Mouse (Mus musculus) lung, embryonic 14.5 days (tissue): ENCODE data around the gene Ell3. TPM values are rescaled to one million over a fixed set of nuclear protein-coding genes. Genes with fewer than 3 reads are reported as not detected.

Experiments used
- ATAC-seq: fragments of 200-750 bp; cut with Nextera tagmentation; 2 replicates; pipeline ENCODE4 v1.8.0; 2017; ENCODE audit warnings: mild to moderate bottlenecking, moderate TSS enrichment, moderate library complexity; ENCODE audit not compliant: insufficient read depth
- DNase-seq: peaks from one replicate; pipeline ENCODE4 v3.0.0-alpha.2; 2015
- H3K27ac ChIP-seq: fragments of 300-500 bp; sonication (generic); 2 replicates; pipeline ENCODE4 v1.5.1; 2014; ENCODE audit warnings: low read depth, mild to moderate bottlenecking, moderate library complexity
- H3K27me3 ChIP-seq: fragments of 300-500 bp; sonication (generic); 2 replicates; pipeline ENCODE4 v1.6.1; 2014; ENCODE audit warnings: low read length, control low read depth; ENCODE audit not compliant: insufficient read depth
- H3K36me3 ChIP-seq: fragments of 300-500 bp; sonication (generic); 2 replicates; pipeline ENCODE4 v1.6.1; 2014; ENCODE audit warnings: control low read depth; ENCODE audit not compliant: insufficient read depth
- H3K4me1 ChIP-seq: fragments of 300-500 bp; sonication (generic); 2 replicates; pipeline ENCODE4 v1.6.1; 2014; ENCODE audit warnings: antibody characterized with exemption, control low read depth; ENCODE audit not compliant: insufficient read depth
- H3K4me2 ChIP-seq: fragments of 300-500 bp; sonication (generic); 2 replicates; pipeline ENCODE4 v1.6.1; 2014; ENCODE audit warnings: mild to moderate bottlenecking
- H3K4me3 ChIP-seq: fragments of 300-500 bp; sonication (generic); 2 replicates; pipeline ENCODE4 v1.5.1; 2014; ENCODE audit warnings: low read depth, low read length
- H3K9ac ChIP-seq: fragments of 300-500 bp; sonication (generic); 2 replicates; pipeline ENCODE4 v1.6.1; 2014
- H3K9me3 ChIP-seq: fragments of 300-500 bp; sonication (generic); 2 replicates; pipeline ENCODE4 v1.6.1; 2016; ENCODE audit warnings: low read depth, low read length, control low read depth
- CTCF ChIP-seq: IDR thresholded peaks from 2 replicates; pipeline ENCODE4 v1.5.1; 2016; ENCODE audit warnings: antibody characterized with exemption, low read depth
- WGBS: fragments of 180-500 bp; shearing (Covaris S2); extraction: QIAGEN DNeasy Blood & Tissue Kit; methylation state at CpG from one replicate; pipeline ENCODE4 v1.1.7; 2014; 5-methylcytosine and 5-hydroxymethylcytosine counted together
- polyA plus RNA-seq: library from polyadenylated mRNA; unstranded; fragments of >200 nt; fragmentation: Nextera tagmentation; extraction: Ambion mirVana; gene quantifications from 2 replicates; pipeline ENCODE4 v1.2.1, GENCODE M21; 2014

Ell3 gene
- polyA plus RNA-seq, 1 experiment from 2014 or later: 10.4 TPM

- ATAC-seq (no peak), DNase-seq (no peak)
- peak overlapping the region; percentile 78 for H3K4me2 ChIP-seq
- H3K4me3 ChIP-seq: peak overlapping the region; percentile 99
- no peaks in the 10 kb centered on the region for H3K27me3 ChIP-seq
- H3K9ac ChIP-seq: peak overlapping the region; percentile 100
- H3K36me3 ChIP-seq: peaks cover 40% of the 10 kb centered on the region
- no peaks in the 10 kb centered on the region for H3K9me3 ChIP-seq
- H3K4me1 ChIP-seq: peaks cover 4% of the 10 kb centered on the region; the same call in 1 of the 2 replicates
- H3K27ac ChIP-seq: no peak overlapping the region
- 70% methylated on average over 3 of the region's 3 CpGs for WGBS
- no peak for TF ChIP-seq CTCF
These were observed 28.5 kb downstream of the Ell3 start for GRCm38 (mm10) chr2:121415591-121415990.

- Histone ChIP-seq H3K9me3 (no peaks in the 10 kb centered on the region), H3K4me1 (peaks cover 4% of the 10 kb centered on the region; the same call in 1 of the 2 replicates), H3K4me3 (peak overlapping the region; percentile 99), H3K27me3 (no peaks in the 10 kb centered on the region), H3K4me2 (peak overlapping the region; percentile 78), H3K36me3 (peaks cover 38% of the 10 kb centered on the region), H3K9ac (peak overlapping the region; percentile 100), H3K27ac (no peak overlapping the region)
- 44% methylated on average over 3 of the region's 3 CpGs for WGBS
- no peak for ATAC-seq
- no peak for TF ChIP-seq CTCF
- DNase-seq: no peak
These were observed 29.0 kb downstream of the Ell3 start for GRCm38 (mm10) chr2:121415103-121415502.

GRCm38 (mm10) chr2:121414139-121414685 is 29.9 kb downstream of the Ell3 start:
- TF ChIP-seq CTCF: no peak
- DNase-seq (peak; percentile 51), ATAC-seq (peak; percentile 53)
- Histone ChIP-seq H3K27ac (peak overlapping the region; percentile 99), H3K9me3 (no peaks in the 10 kb centered on the region), H3K4me2 (peak overlapping the region; percentile 78), H3K36me3 (peaks cover 32% of the 10 kb centered on the region), H3K4me3 (peak overlapping the region; percentile 99), H3K9ac (peak overlapping the region; percentile 100), H3K27me3 (no peaks in the 10 kb centered on the region), H3K4me1 (peaks cover 4% of the 10 kb centered on the region; the same call in 1 of the 2 replicates)
- WGBS: under 1% methylated on average over 32 of the region's 32 CpGs

GRCm38 (mm10) chr2:121413387-121414042 is 30.6 kb downstream of the Ell3 start, which contains the start of the genes Pdia3 and Catsper2:
TSS of gene Pdia3 (plus strand) at chr2:121413775.
TSS of gene Catsper2 (minus strand) at chr2:121413792.
- H3K9ac ChIP-seq: peak within 1 kb of the TSS; percentile 100
- peak within 1 kb of the TSS; percentile 78 for H3K4me2 ChIP-seq
- peak; percentile 99 for ATAC-seq
- H3K4me3 ChIP-seq: peak within 1 kb of the TSS; percentile 99
- TF ChIP-seq CTCF: peak; percentile 52
- WGBS: under 1% methylated on average over 65 of the region's 68 CpGs
- no peaks in the 10 kb centered on the region for H3K27me3 ChIP-seq
- peak within 1 kb of the TSS; percentile 99 for H3K27ac ChIP-seq
- H3K4me1 ChIP-seq: peaks cover 4% of the 10 kb centered on the region; the same call in 1 of the 2 replicates
- peaks cover 25% of the 10 kb centered on the region for H3K36me3 ChIP-seq
- DNase-seq: peak; percentile 98
- H3K9me3 ChIP-seq: no peaks in the 10 kb centered on the region

GRCm38 (mm10) chr2:121412843-121413386 is 31.2 kb downstream of the Ell3 start:
- peak overlapping the region; percentile 78 for H3K4me2 ChIP-seq
- WGBS: 7% methylated on average over 4 of the region's 4 CpGs
- H3K4me3 ChIP-seq: peak overlapping the region; percentile 99
- H3K27ac ChIP-seq: peak overlapping the region; percentile 99
- no peak for TF ChIP-seq CTCF
- H3K9me3 ChIP-seq: no peaks in the 10 kb centered on the region
- H3K36me3 ChIP-seq: peaks cover 19% of the 10 kb centered on the region
- no peaks in the 10 kb centered on the region for H3K27me3 ChIP-seq
- peak; percentile 52 for DNase-seq
- peaks cover 4% of the 10 kb centered on the region; the same call in 1 of the 2 replicates for H3K4me1 ChIP-seq
- ATAC-seq: peak; percentile 7
- peak overlapping the region; percentile 100 for H3K9ac ChIP-seq

- Histone ChIP-seq H3K9ac (no peak overlapping the region), H3K27me3 (no peaks in the 10 kb centered on the region), H3K36me3 (no peaks in the 10 kb centered on the region), H3K27ac (no peak overlapping the region), H3K4me3 (no peak overlapping the region), H3K4me1 (no peaks in the 10 kb centered on the region), H3K4me2 (no peak overlapping the region), H3K9me3 (no peaks in the 10 kb centered on the region)
- no peak for ATAC-seq
- TF ChIP-seq CTCF: peak; percentile 55
- DNase-seq: peak; percentile 45
- 26% methylated on average over 4 of the region's 4 CpGs for WGBS
These were observed 35.9 kb downstream of the Ell3 start for GRCm38 (mm10) chr2:121408160-121408559.

- no peaks in the 10 kb centered on the region for H3K9me3 ChIP-seq
- TF ChIP-seq CTCF: no peak
- H3K27me3 ChIP-seq: no peaks in the 10 kb centered on the region
- H3K4me3 ChIP-seq: no peak overlapping the region
- H3K9ac ChIP-seq: no peak overlapping the region
- H3K4me1 ChIP-seq: no peaks in the 10 kb centered on the region
- no peak overlapping the region for H3K4me2 ChIP-seq
- DNase-seq (no peak), ATAC-seq (no peak)
- H3K27ac ChIP-seq: no peak overlapping the region
- no peaks in the 10 kb centered on the region for H3K36me3 ChIP-seq
These were observed 40.8 kb downstream of the Ell3 start for GRCm38 (mm10) chr2:121403296-121403695.
